20 mouse cellular contexts compared by ENCODE assay signal in genomic region chr2:112721217-112721616, GRCm38 (mm10).
DNase-seq lines count a peak whose midpoint lies in the region; ATAC-seq and TF ChIP-seq lines count a peak whose summit lies in the region.
"Had no signal": no experiment of that assay in that cellular context is flagged by ENCODE, and none has a peak within 500 bp of the region (broad histone marks: within the 10 kb centered on the region; RNA-seq: fewer than 3 reads in every experiment).

No protein-coding gene starts in this region.

- no peak overlapping the region for H3K4me3 ChIP-seq in hindbrain, embryonic 11.5 days (ENCODE audit: low read depth, low read length)
- no peak overlapping the region for H3K4me3 ChIP-seq in hindbrain, postnatal 0 days (ENCODE audit: low read length)
- no peak overlapping the region for H3K4me3 ChIP-seq in midbrain, embryonic 11.5 days (ENCODE audit: low read depth, low read length)
- no peak overlapping the region for H3K4me3 ChIP-seq in midbrain, embryonic 10.5 days
- no peak overlapping the region for H3K4me3 ChIP-seq in midbrain, embryonic 15.5 days
- no peak overlapping the region for H3K4me3 ChIP-seq in neural tube, embryonic 12.5 days
- H3K4me3 ChIP-seq: embryonic facial prominence, embryonic 10.5 days; gastrocnemius, adult 2 months; heart, embryonic 12.5 days; intestine, embryonic 15.5 days had no signal

- no peak for DNase-seq in hindbrain, embryonic 11.5 days (ENCODE audit: low spot score)
- no peak for DNase-seq in hindbrain, postnatal 0 days (ENCODE audit: low spot score)
- no peak for DNase-seq in midbrain, embryonic 11.5 days (ENCODE audit: low spot score, missing footprints)
- no peak for DNase-seq in midbrain, embryonic 10.5 days (ENCODE audit: low spot score)
- DNase-seq in frontal cortex, postnatal 36 days (ENCODE audit: low spot score in 2 of 2): no peak
- no peak for DNase-seq in lung, postnatal 10 days
- DNase-seq: adrenal gland, postnatal 14 days; cerebellum, adult 11-12 months; cerebellum, adult 9-11 months; forebrain, postnatal 0 days; gastrocnemius, adult 2 months; gastrocnemius, postnatal 25 days had no signal

- no peak for TF ChIP-seq CTCF in hindbrain, postnatal 0 days (IDR thresholded peaks at IDR 0.05; ENCODE audit: low read depth)

- no peaks in the 10 kb centered on the region for H3K4me1 ChIP-seq in hindbrain, embryonic 11.5 days (replicated peaks; ENCODE audit: control insufficient read depth, insufficient read depth, low read length)
- H3K4me1 ChIP-seq in hindbrain, postnatal 0 days (ENCODE audit: insufficient read depth, low read length): no peaks in the 10 kb centered on the region
- peaks cover 5% of the 10 kb centered on the region; the same call in 1 of the 2 replicates for H3K4me1 ChIP-seq in midbrain, embryonic 11.5 days (ENCODE audit: control insufficient read depth, insufficient read depth, low read length)
- peaks cover 9% of the 10 kb centered on the region for H3K4me1 ChIP-seq in midbrain, embryonic 10.5 days
- H3K4me1 ChIP-seq in midbrain, embryonic 15.5 days: peaks cover 6% of the 10 kb centered on the region
- H3K4me1 ChIP-seq in neural tube, embryonic 12.5 days: peaks cover 6% of the 10 kb centered on the region
- H3K4me1 ChIP-seq: heart, embryonic 12.5 days; intestine, embryonic 15.5 days had no signal

- H3K36me3 ChIP-seq in hindbrain, embryonic 11.5 days (ENCODE audit: control insufficient read depth, insufficient read depth, low read length): no peaks in the 10 kb centered on the region
- no peaks in the 10 kb centered on the region for H3K36me3 ChIP-seq in hindbrain, postnatal 0 days (ENCODE audit: insufficient read depth, low read length)
- H3K36me3 ChIP-seq in midbrain, embryonic 11.5 days (ENCODE audit: control insufficient read depth, insufficient read depth, low read length): no peaks in the 10 kb centered on the region
- H3K36me3 ChIP-seq in midbrain, embryonic 10.5 days: no peaks in the 10 kb centered on the region
- H3K36me3 ChIP-seq in midbrain, embryonic 15.5 days (replicated peaks): no peaks in the 10 kb centered on the region
- H3K36me3 ChIP-seq in neural tube, embryonic 12.5 days: no peaks in the 10 kb centered on the region
- H3K36me3 ChIP-seq: embryonic facial prominence, embryonic 10.5 days; heart, embryonic 12.5 days; intestine, embryonic 15.5 days had no signal

- peak overlapping the region; percentile 43; the same call in 1 of the 2 replicates for H3K27ac ChIP-seq in hindbrain, embryonic 11.5 days (ENCODE audit: low read depth, low read length)
- no peak overlapping the region for H3K27ac ChIP-seq in hindbrain, postnatal 0 days
- no peak overlapping the region for H3K27ac ChIP-seq in midbrain, embryonic 11.5 days (ENCODE audit: low read depth, low read length)
- H3K27ac ChIP-seq in midbrain, embryonic 10.5 days (replicated peaks): no peak overlapping the region
- H3K27ac ChIP-seq in midbrain, embryonic 15.5 days: no peak overlapping the region
- H3K27ac ChIP-seq in neural tube, embryonic 12.5 days: no peak overlapping the region
- H3K27ac ChIP-seq: embryonic facial prominence, embryonic 10.5 days; gastrocnemius, adult 2 months; intestine, embryonic 15.5 days had no signal

- H3K9me3 ChIP-seq in hindbrain, embryonic 11.5 days (ENCODE audit: control insufficient read depth, low read length): no peaks in the 10 kb centered on the region
- H3K9me3 ChIP-seq in hindbrain, postnatal 0 days (ENCODE audit: low read length): no peaks in the 10 kb centered on the region
- H3K9me3 ChIP-seq in midbrain, embryonic 11.5 days (ENCODE audit: control insufficient read depth, low read length): no peaks in the 10 kb centered on the region
- no peaks in the 10 kb centered on the region for H3K9me3 ChIP-seq in midbrain, embryonic 10.5 days (replicated peaks)
- H3K9me3 ChIP-seq in midbrain, embryonic 15.5 days: no peaks in the 10 kb centered on the region
- H3K9me3 ChIP-seq in neural tube, embryonic 12.5 days: no peaks in the 10 kb centered on the region
- H3K9me3 ChIP-seq: embryonic facial prominence, embryonic 10.5 days; heart, embryonic 12.5 days; intestine, embryonic 15.5 days had no signal

- no peak overlapping the region for H3K9ac ChIP-seq in hindbrain, embryonic 11.5 days (ENCODE audit: low read depth, low read length)
- H3K9ac ChIP-seq in hindbrain, postnatal 0 days (replicated peaks; ENCODE audit: low read length): no peak overlapping the region
- H3K9ac ChIP-seq in midbrain, embryonic 11.5 days (ENCODE audit: low read length): no peak overlapping the region
- H3K9ac ChIP-seq in midbrain, embryonic 15.5 days: no peak overlapping the region
- no peak overlapping the region for H3K9ac ChIP-seq in neural tube, embryonic 12.5 days
- H3K9ac ChIP-seq: forebrain, postnatal 0 days; heart, embryonic 12.5 days; intestine, embryonic 15.5 days had no signal

- no peaks in the 10 kb centered on the region for H3K27me3 ChIP-seq in hindbrain, embryonic 11.5 days (ENCODE audit: control insufficient read depth, insufficient read depth, low read length)
- no peaks in the 10 kb centered on the region for H3K27me3 ChIP-seq in hindbrain, postnatal 0 days (ENCODE audit: insufficient read depth, low read length)
- no peaks in the 10 kb centered on the region for H3K27me3 ChIP-seq in midbrain, embryonic 11.5 days (ENCODE audit: control insufficient read depth, insufficient read depth, low read length)
- H3K27me3 ChIP-seq in midbrain, embryonic 10.5 days (ENCODE audit: low read depth, poor library complexity, severe bottlenecking): no peaks in the 10 kb centered on the region
- H3K27me3 ChIP-seq in midbrain, embryonic 15.5 days (replicated peaks): no peaks in the 10 kb centered on the region
- H3K27me3 ChIP-seq in neural tube, embryonic 12.5 days (replicated peaks): no peaks in the 10 kb centered on the region
- H3K27me3 ChIP-seq: CH12.LX; heart, embryonic 12.5 days; intestine, embryonic 15.5 days; Patski had no signal

- WGBS in hindbrain, embryonic 11.5 days: 67% methylated on average over 1 of the region's 1 CpGs
- WGBS in hindbrain, postnatal 0 days: 80% methylated on average over 1 of the region's 1 CpGs
- 94% methylated on average over 1 of the region's 1 CpGs for WGBS in midbrain, embryonic 11.5 days
- WGBS in midbrain, embryonic 10.5 days: 82% methylated on average over 1 of the region's 1 CpGs
- WGBS in midbrain, embryonic 15.5 days: 81% methylated on average over 1 of the region's 1 CpGs
- WGBS in neural tube, embryonic 12.5 days: 59% methylated on average over 1 of the region's 1 CpGs

- ATAC-seq in hindbrain, embryonic 11.5 days (ENCODE audit: low FRiP score): peak; percentile 38
- no peak for ATAC-seq in hindbrain, postnatal 0 days
- 0 out of 2 replicates have a peak, but pooled peaks have one; percentile 45 for ATAC-seq in midbrain, embryonic 11.5 days (ENCODE audit: low FRiP score)
- ATAC-seq in midbrain, embryonic 15.5 days (replicated peaks): peak; percentile 13; the same call in 1 of the 2 replicates
- 0 out of 2 replicates have a peak, but pooled peaks have one; percentile 48 for ATAC-seq in neural tube, embryonic 12.5 days (ENCODE audit: low FRiP score, low read depth)
- ATAC-seq: activated CD4-positive, CD25-positive, alpha-beta regulatory T cell, adult 4 months; intestine, embryonic 15.5 days; Patski had no signal

- H3K4me2 ChIP-seq in hindbrain, embryonic 11.5 days (replicated peaks; ENCODE audit: low read depth, low read length): no peak overlapping the region
- H3K4me2 ChIP-seq in hindbrain, postnatal 0 days (ENCODE audit: low read depth, low read length): no peak overlapping the region
- H3K4me2 ChIP-seq in midbrain, embryonic 11.5 days: no peak overlapping the region
- H3K4me2 ChIP-seq in midbrain, embryonic 15.5 days: no peak overlapping the region
- no peak overlapping the region for H3K4me2 ChIP-seq in neural tube, embryonic 12.5 days (replicated peaks)
- H3K4me2 ChIP-seq: heart, embryonic 12.5 days; intestine, embryonic 15.5 days had no signal
